Mouse (Mus musculus) liver, adult 2 months (tissue): ENCODE data around the gene Kiss1.

ENCODE experiments used
- CTCF ChIP-seq: fragments of 200-500 bp; IDR thresholded peaks from 2 replicates; pipeline ENCODE4 v1.5.1; 2011; ENCODE audit warnings: low read depth, low read length, control low read depth
- POLR2A ChIP-seq: fragments of 200-500 bp; IDR thresholded peaks from 2 replicates; pipeline ENCODE4 v1.6.1; 2011; ENCODE audit warnings: low read length, control low read depth; ENCODE audit not compliant: insufficient read depth; ENCODE audit errors: extremely low read depth

DNA sequence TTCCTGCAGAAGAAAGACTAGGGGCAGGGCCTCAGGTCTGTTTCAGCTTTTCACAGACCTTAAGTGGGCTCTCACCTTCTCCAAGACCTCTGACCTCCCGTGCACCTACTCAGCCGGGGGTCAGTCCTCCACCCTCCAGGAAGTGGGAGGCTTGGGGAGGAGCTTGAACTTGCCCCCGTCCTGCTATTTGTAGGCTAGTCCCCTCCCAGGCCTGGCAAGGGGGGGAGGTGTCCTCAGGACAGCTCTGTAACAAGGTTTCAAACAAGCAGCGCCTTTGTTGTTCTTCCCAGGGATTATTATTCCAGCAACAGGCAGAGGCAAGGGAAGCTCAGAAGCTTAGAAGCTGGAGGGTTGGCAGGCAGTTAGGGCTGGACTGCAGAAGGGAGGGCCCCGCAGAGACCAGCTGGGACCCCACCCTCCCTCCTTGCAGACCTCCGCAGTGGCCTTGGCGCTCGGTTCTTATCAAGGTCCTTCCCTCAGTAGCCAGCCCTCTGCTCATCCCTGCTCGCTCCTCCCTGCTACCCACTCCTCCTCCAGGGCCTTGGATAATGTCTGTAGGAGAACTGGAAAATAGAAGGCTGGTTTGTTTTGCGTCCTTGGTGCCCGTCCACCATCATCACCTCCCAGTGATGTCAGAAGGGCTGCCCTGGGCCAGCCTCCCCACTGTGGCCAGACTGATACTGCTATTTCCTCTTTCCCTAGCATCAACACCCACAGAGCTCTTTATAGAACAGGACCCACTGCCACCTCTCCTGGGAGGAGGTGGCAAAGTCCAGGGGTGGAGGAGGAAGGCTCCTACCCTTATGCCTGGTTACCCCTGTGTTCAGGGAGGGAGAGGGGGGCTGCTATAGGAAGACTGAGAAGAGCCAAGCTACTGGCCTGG lies 46.2 kb downstream of the Kiss1 start:
- TF ChIP-seq CTCF = no peak
- TF ChIP-seq POLR2A = 0 out of 2 replicates have a peak, but pooled peaks have one; percentile 5
